Mouse (Mus musculus): Measurements from ENCODE around the gene Fam71b.
"Not testable (repeated sequence)": the region's sequence is repeated elsewhere in the genome, so short reads cannot be mapped to it uniquely, and the experiment has no call there.

The Fam71b gene

DNA sequence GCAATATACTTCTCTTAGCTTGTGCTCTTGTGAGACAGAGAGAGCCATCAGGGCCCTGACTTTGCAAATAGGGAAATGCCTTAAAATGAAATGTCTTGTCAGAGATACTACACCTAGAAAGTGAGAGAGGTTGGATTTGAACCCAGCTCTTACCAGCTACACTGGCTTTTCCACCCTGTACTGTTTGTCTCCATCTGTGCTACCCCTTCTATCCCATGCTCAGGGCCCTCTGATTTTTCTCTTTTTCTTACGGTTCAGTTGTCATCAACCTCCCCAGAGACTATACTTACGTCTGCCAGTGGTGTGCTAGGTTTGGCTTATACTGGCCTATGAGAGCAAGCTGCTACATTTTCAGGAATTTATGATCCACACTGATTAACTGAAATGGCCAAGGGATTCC is 11.4 kb upstream of the Fam71b start:
- no peak for DNase-seq (ENCODE audit: low read depth)

DNA sequence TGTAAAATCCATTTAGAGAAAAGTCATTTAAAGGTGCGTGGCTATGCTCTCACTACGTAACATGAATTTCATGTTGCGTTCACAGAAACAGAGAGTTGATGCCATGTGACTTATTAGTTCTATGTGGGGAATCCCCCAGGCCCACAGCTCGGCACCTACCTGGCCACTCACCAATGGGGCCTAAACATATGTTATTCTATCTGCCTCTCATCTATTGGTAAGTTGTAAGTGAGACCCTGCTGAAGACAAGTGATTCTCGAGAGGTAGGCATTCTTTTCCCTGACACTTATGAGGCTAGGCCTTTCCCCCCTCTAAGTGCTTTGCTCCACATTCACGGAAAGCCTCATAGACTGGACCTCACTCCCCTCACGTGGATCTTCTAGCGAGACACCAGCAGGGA is 9.8 kb upstream of the Fam71b start:
- DNase-seq (ENCODE audit: low read depth): no peak

DNA sequence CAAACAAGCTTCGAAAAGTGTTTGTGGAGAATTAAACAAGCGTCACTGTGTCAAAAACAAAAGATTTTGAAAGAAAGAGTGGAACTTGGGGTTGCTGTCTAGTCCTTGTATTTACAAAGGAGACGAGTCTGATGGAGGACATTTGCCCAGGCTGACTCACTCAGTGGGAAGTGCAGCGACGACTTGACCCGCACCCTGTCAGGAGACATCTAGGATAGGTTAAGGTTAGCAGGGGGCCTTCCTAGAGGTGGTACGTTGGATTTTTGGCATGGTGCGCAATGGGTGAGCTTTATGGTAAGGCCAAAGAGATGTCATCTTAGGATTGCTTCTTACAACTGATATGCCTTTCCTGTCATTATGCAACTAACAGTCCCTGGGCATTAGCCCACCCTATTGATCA is 9.3 kb upstream of the Fam71b start:
- DNase-seq (ENCODE audit: low read depth): no peak

DNA sequence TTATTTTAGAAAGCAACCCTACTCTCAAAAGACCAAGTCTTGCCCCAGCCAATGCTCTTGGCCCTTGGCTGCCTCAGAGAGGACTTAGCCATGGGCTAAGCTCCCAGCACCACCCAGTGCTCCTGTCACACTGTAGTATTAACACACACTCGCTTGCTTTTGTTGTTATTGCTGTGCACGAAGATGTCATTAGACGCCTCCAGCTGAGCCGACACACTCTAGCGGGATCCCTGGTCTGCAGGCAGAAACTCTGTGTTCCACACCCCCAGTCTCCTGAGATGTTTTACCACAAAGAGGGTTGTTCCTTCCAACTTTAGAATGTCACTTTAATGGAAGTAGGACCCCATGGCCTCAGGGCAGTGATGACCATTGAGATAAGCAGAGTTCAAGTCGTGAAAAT is 7.9 kb upstream of the Fam71b start:
- no peak for DNase-seq (ENCODE audit: low read depth)

DNA sequence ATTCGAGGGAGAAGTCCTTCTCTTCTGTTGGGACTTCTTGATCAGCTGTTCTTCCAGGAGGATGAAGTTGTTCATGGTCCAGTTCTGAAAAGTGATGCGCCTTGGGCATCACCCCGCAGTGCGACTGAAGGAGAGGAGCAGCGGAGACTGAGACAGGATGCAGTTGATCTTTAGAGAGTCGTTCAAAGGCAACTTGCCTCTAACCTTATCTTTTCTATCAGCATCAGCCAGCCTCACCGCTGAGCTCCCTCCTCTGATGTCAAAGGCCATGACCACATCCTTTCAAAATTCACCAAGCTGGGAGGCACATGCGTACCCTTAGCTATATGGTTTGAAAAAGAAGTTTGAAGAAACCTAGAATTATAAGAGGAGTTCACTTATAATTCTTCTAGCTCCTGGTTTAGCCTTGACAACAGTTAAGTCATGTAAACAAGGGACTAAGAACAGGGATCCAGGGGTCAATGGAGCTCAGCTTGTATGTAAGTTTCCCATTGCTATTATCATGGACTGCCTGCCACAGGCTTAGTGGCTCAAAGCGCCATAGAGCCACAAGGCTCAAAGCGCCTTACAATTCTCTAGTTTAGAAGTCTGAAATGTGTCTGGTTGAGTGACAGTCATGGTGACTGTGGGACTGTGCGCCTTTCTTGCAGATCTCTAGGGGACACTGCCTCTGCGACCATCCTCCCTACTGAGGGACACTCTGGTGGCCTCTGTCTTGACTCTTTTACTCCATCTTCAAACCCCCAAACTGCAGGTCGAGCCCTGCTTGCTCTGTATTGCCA is 6.8 kb upstream of the Fam71b start, which contains the start of gene Itk:
Itk (minus strand) TSS at position 180 of the 782 bp plus-strand sequence.
- DNase-seq (ENCODE audit: low read depth): no peak

DNA sequence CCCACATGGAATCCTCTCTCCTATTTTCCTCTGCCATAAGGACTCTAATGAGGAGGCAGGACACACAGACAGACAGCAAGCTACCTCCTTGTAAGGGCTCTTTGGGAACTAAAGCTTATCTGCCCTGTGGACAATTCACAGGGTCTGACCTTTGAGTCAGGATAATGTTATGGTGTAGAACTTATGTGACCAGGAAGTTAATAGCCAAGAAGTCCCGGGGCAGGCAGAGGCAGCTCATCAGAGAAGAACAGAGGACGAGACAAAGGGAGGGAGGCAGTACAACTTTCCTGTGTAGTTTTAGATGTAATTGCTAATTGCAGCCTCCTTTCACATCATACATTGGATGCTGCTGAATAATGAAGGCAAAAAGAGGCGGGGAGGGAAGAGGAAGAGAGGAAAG is 5.7 kb upstream of the Fam71b start:
- no peak for DNase-seq (ENCODE audit: low read depth)

DNA sequence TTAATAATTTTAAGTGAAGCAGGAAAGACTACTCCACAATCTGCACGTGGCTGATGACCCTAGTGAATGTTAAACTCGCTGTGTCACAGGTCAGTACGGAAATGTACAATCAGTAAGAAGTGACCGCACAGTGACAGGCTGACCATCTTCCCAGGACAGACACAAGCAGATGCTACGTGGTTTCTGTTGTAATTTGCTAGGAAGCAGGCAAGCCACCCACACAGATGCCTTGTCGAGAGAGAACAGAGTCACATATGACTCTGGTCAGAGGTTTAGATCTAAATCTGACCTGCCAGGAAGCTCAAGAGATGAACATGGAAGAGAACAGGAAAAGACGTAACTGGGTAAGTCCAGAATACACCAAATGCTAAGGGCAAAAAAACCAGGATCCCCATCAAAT is 3.5 kb upstream of the Fam71b start:
- no peak for DNase-seq (ENCODE audit: low read depth)

DNA sequence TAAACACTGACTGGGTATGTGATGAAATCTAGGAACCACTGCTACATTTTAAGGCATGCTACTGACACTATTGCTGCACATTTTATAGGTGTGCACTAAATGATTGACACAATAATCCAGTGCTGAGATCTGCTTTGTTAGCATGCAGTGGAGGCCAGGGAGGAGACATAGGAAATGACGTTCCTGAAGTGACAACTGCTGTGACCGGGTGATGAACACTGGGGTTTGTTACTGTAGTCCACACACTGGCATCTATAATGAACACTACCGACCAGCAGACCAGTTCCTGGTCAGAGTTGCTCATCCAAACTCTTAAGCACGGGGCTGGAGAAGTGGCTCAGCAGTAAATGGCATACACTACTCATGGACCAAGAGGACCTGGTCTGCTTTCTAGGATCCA is 2.9 kb upstream of the Fam71b start:
- no peak for DNase-seq (ENCODE audit: low read depth)

DNA sequence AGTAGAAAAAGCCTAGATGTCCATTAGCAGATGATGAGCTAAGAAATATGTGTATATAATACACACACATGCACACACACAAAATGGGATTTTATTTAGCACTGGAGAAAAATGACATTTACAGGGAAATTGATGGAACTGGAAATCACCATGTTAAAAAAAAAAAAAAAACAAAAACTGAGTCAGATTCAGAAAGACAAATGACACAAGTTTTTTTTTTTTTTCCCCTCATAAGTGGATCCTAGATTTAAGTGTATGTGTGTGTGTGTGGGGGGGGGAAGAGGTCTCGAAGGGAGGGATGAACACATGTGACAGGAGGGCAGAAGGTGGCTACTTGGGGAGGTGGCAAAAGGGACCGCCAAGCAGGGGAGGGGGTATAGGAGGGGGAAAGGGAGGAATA is 1.3 kb upstream of the Fam71b start:
- no peak for DNase-seq (ENCODE audit: low read depth)

DNA sequence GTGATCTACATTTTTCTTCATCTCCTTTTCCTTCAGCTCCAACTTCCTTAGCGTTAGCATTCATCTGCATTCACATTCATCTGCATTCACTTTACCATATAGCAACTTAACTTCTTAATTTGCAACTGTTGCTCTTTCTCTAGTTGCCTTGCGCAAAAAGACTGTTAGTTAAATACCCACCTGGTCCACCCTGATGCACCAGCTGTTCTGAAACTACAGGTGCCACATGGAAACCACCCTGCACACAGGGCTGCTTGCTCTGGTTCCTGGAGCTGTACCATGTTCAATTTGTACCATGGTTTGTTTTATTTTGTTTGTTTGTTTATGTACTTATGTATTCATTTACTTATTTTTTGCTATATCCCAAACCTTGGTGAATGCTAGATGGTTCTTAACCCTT is 661 bp upstream of the Fam71b start:
- no peak for DNase-seq (ENCODE audit: low read depth)

DNA sequence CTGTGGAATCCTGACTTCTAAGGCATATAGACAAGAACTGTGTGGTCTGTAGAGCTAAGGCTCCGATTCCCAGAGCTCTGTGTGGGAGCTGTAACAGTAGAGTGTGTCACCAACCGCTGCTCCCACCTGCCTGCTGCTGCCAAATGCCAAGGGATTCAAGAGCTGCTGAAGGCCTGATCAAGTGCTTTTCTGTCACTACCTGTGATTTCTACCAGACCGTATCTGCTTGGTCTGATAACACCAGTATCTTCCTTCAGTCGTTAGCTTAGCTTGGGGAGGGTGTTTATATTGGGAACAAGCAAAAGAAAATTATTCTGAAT is 461 bp downstream of the Fam71b start:
- DNase-seq (ENCODE audit: low read depth): no peak

DNA sequence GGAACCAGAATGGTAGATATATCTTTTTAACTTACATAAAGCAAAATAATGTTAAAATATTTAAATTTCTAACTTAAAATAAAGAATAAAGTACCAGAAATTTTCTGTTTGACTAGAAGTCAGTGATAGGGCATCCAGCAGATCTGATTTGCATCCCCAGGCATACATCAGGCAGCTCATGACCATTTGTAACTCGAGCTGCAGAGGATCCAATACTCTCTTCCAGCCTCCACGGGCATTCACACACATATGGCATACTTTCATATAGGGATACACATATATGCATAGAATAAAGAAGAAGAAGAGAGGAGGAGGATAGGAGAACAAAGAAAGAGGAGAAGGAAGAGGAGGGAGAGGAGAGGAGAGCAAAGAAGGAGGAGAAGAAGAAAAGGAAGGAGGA is 1.5 kb downstream of the Fam71b start:
- no peak for DNase-seq (ENCODE audit: low read depth)

DNA sequence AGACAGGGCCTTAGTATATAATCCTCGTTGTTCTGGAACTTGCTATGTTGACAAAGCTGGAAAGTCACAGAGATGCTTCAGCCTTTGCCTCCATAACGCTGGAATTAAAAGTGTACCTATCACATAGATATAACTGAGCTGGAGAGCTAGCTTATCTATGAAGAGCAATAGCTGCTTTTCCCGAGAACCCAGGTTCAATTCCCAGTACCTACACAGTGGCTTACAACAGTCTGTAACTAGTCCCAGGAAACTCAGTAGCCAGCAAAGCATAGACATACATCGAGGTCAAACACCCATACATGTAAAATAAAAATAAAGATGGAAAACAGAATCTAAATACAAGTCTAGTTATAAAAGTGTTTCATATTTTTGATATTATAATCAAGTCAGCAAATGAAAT is 2.1 kb downstream of the Fam71b start:
- DNase-seq (ENCODE audit: low read depth): no peak

DNA sequence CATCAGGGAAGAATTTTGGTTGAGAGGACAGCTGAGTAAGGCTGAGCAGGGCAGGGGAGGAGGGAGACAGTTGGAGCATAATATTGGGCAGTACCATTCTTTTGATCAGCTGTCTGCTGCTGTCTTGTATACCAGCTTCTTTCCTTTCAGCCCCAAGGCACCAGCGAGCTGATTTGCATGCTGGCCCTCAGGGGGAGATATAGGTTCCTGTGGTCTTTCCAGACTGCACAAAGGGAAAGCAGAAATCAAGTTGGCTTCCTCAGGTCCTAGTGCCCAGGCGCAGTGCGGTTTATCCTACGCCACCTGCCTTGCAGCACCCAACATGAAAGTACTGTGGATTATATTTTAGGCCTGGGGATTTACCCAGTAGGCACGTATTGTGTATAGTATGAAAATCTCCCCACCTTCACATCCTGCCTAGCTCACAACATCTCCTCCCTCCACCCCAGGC is 2.6 kb downstream of the Fam71b start:
- no peak for DNase-seq (ENCODE audit: low read depth)

DNA sequence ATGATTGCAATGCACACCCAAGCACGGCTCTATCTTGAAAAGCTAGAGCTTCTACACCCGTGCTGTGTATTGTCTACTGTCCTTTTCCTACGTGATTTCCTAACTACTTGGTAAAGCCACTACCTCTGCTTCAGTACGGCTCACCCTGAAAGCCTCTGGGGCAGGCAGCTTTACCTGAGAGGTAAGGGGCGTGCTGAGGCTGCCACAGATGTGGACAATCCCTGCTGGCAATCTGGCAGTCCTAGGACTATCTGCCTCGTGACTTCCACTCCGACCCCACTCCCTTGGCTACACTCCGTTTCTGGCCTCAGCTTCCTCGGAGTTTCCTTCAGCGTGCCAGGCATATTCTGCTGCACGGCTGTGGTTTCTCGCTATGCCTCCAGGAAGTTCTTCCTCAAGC is 5.2 kb downstream of the Fam71b start:
- no peak for DNase-seq (ENCODE audit: low read depth)

DNA sequence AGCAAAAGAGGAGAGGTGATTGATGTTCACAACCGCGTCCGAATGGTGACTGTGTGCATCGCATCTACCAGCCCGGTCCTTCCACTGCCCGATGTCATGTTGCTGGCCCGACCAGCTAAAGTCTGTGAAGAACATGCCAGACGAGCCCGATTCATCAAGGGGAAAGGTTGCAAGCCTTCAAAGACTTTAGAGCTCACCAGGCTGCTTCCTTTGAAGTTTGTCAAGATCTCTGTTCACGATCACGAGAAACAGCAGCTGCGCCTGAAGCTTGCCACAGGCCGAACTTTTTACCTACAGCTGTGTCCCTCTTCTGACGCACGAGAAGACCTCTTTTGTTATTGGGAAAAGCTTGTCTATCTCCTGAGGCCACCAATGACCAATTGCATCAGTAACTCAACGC is 8.6 kb downstream of the Fam71b start:
- DNase-seq (ENCODE audit: low read depth): no peak

DNA sequence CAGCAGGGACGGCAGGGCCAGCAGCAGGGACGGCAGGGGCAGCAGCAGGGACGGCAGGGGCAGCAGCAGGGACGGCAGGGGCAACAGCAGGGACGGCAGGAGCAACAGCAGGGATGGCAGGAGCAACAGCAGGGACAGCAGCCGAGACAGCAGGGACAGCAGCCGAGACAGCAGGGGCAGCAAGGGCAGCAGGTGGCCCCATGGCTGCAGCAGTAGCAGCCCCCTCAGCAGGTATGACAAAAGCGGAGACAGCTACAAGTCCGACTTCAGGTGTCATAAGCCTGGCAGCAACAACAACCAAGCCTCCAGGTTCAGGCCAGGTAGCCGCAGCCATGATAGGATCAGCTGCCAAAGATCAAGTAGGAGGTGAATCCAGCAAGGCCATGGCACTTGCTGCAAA is 10.4 kb downstream of the Fam71b start:
- DNase-seq (ENCODE audit: low read depth): no peak

DNA sequence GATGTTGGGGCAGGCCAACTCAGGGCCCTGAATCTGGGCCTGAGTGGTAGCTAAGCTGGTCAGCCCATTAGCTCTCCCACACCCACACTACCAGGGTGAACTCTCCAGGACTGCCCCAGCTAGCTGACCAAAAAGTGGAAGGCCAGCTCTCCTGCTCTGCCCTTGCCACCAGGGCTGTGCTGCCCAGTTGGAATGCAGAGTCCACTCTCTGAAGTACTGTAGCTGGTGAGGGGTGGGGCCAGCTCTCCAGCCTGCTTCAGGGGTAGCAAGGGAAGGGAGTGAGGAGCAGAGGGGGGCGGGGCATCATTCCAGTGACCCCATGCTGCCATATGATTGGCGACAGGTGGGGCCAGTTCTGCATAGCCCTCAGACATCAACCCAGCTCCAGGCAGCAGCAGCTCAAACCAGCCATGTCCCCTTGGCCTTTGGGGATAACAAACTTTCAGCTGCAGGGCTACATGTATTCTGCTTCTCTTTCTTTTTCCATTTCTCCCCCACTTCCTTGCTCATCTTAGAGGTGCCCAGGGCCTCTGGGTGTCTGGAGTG is 13.7 kb downstream of the Fam71b start:
- no peak for DNase-seq (ENCODE audit: low read depth)

DNA sequence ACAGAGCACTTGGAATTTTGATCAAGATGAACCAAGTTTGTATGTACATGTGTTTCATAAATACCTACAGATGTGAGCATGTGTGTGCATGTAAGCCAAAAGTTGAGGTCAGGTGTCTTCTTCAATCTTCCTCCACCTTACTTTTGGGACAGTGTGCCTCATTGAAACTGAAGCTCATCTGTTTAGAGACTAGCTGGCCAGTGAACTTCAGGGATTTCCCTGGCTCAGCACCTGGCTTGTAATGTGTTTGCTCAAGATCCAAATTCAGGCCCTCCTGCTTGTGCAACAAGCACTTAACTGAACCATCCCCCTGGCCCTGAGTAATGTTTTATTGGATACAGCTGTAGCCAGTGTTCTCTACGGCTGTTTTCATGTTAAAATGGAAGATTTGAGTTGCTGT is 22.1 kb downstream of the Fam71b start:
- DNase-seq (ENCODE audit: low read depth): peak; percentile 56

DNA sequence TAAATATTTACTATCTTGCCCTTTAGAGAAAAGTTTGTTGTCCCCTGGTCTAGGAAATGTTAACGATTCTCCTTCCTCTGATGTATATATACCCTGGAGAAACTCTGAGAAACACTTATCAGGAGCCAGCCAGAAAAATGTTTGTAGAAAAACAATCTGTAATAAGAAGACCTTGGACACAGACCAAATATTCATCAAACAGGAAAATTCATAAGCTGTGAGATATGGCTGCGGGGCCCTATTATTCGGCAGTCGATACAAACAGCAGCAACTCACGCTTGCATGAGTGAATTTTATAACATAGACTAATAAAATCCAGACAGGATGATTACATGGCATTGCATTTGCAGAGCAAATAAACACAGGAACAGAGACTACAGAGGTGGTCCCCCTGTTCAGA is 22.5 kb downstream of the Fam71b start:
- DNase-seq (ENCODE audit: low read depth): no peak

DNA sequence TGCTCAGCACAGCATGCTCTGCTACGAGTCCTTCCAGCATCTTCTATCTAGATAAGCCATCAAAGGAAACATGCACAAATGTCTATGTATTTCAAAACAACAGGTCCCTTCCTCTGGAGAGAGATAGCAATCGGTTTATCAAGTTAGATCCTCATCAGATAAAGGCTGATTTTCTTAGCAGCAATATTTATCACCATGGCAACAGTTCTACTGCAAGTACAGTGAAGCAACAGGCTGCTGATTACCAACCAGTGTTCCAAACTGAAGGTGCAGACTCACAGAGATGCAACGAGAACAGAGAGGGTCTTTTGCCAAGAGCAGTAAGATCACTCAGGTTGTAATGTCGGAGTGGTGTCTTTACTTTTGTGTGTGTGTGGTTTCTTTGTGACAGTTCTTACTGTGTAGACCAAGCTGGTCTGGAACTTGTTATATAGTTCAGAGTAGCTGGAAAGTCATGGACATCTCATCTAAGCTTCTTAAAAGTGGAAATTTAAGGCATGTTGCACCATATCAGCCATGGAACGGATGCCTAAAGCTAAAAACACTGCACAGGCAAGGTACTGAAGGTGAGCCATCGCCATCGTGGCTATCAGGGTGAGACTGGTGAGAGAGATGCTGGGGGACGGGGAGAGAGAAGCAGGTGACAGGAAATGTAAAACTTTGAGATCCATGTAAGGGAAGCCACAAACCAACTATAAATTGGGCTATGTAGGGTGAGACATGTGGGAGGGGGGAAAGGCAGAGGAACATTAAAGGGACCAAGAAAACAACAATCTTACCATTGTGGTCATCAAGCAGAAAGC is 24.9 kb downstream of the Fam71b start:
- DNase-seq (ENCODE audit: low read depth): no peak

DNA sequence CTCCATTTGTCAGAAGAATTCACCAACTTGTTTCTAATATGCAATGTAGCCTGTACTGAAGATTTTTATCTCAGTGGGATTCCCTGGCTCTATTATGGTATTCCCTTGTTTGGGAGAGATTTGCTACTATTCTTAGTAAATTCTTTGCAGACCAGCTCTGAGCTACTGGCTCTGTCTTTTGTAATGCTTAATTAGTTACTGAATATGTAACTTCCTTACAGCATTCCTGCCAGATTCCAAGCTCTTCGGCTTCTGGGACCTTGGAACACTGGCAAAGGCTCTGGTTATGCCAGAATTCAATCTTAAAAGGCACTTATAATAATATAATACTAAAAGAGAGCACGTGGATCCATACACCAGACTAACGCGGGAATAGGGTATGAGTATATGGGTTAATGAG is 31.8 kb downstream of the Fam71b start:
- DNase-seq (ENCODE audit: low read depth): not testable (repeated sequence)

DNA sequence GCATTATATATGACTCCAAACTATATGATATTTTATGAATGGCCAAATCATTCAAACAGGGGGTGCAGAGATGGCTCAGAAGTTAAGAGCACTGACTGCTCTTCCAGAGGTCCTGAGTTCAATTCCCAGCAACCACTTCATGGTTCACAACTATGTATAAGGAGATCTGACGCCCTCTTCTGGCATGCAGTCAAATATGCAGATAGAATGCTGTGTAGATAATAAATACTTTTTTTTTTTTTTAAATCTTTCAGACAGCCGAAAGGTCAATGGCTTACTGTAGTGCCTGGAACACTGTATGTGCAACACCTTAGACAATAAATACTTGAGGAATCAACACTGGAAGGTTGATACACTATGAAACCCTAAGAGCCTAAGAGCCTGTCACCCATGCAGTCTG is 33.8 kb downstream of the Fam71b start:
- no peak for DNase-seq (ENCODE audit: low read depth)

All from NIH3T3 (cell line).